Comparison of ENCODE assay signal across 15 mouse cellular contexts in the genomic region with DNA sequence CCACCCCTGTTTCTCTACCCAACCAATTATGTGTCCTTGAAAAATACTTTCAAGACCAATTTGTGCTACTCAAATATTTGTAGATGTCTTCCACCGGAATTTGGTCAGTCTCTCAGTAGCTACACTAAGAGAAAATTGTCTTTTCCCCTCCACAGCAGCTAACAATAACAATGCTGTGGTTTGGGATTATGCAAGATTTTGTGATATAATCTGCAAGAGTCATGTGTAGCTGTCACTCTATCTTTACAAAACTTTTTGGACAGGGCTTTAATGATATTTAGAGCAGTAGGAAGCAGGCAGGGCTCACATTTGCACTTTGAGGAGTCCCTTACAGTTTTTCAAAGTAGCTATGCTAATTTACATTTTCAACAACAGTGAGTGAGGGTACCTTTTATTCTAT.
"Had no signal": no experiment of that assay in that cellular context is flagged by ENCODE, and none has a peak within 500 bp of the region (broad histone marks: within the 10 kb centered on the region; RNA-seq: fewer than 3 reads in every experiment).

No protein-coding gene starts in this region.

- H3K27ac ChIP-seq: neural tube, embryonic 13.5 days; neural tube, embryonic 15.5 days; stomach, embryonic 15.5 days; stomach, postnatal 0 days had no signal

- H3K4me3 ChIP-seq: neural tube, embryonic 13.5 days; neural tube, embryonic 15.5 days; stomach, embryonic 15.5 days had no signal

- H3K27me3 ChIP-seq: neural tube, embryonic 13.5 days; neural tube, embryonic 15.5 days; stomach, embryonic 15.5 days had no signal

- H3K9me3 ChIP-seq: neural tube, embryonic 13.5 days; neural tube, embryonic 15.5 days; stomach, embryonic 15.5 days had no signal

- H3K4me1 ChIP-seq: neural tube, embryonic 13.5 days; neural tube, embryonic 15.5 days; stomach, embryonic 15.5 days had no signal

- H3K36me3 ChIP-seq: neural tube, embryonic 13.5 days; neural tube, embryonic 15.5 days; stomach, embryonic 15.5 days had no signal

- DNase-seq: retina, postnatal 1 day; right cerebral cortex, adult 18-20 months; right cerebral cortex, postnatal 25 days; right cerebral cortex, postnatal 4 days; spleen, adult 18-20 months; thymus, adult 18-20 months; thymus, adult 2 months; thymus, postnatal 14 days; thymus, postnatal 25 days; thymus, postnatal 36 days; thymus, postnatal 4 days had no signal

- H3K9ac ChIP-seq: neural tube, embryonic 13.5 days; neural tube, embryonic 15.5 days; stomach, embryonic 15.5 days had no signal

- H3K4me2 ChIP-seq: neural tube, embryonic 13.5 days; neural tube, embryonic 15.5 days; stomach, embryonic 15.5 days had no signal
